Mouse (Mus musculus): ENCODE results near the gene Sec16b. TPM values are rescaled to one million over a fixed set of nuclear protein-coding genes. Genes with fewer than 3 reads are reported as not detected.

Gene Sec16b
- polyA plus RNA-seq, 1 experiment from 2014 or later = 1.2 TPM

GRCm38 (mm10) chr1:157586556-157586955, 80.0 kb downstream of the Sec16b start:
- no peaks in the 10 kb centered on the region for H3K9me3 ChIP-seq
- H3K27ac ChIP-seq = no peak overlapping the region
- 79% methylated on average over 5 of the region's 5 CpGs for WGBS

GRCm38 (mm10) chr1:157592039-157592438, 85.5 kb downstream of the Sec16b start:
- 62% methylated on average over 2 of the region's 2 CpGs for WGBS
- no peak overlapping the region for H3K4me3 ChIP-seq
- H3K36me3 ChIP-seq = no peaks in the 10 kb centered on the region
- H3K4me1 ChIP-seq (replicated peaks) = 0 out of 2 replicates have a peak, but pooled peaks cover 7% of the 10 kb centered on the region
- no peaks in the 10 kb centered on the region for H3K27me3 ChIP-seq (ENCODE audit: insufficient read depth, poor library complexity, severe bottlenecking)
- no peak overlapping the region for H3K27ac ChIP-seq
- no peak for DNase-seq (ENCODE audit: low spot score)
- H3K9me3 ChIP-seq = no peaks in the 10 kb centered on the region

More at GRCm38 (mm10) chr1:157586556-157586955, 80.0 kb downstream of the Sec16b start:
- Histone ChIP-seq H3K4me3 (no peak overlapping the region), H3K36me3 (no peaks in the 10 kb centered on the region), H3K4me1 (replicated peaks) (0 out of 2 replicates have a peak, but pooled peaks cover under 1% of the 10 kb centered on the region), H3K27me3 (ENCODE audit: insufficient read depth, poor library complexity, severe bottlenecking) (no peaks in the 10 kb centered on the region)
- DNase-seq (ENCODE audit: low spot score) = no peak

GRCm38 (mm10) chr1:157594561-157594960, 88.0 kb downstream of the Sec16b start:
- Histone ChIP-seq H3K36me3 (no peaks in the 10 kb centered on the region), H3K9me3 (no peaks in the 10 kb centered on the region), H3K27ac (no peak overlapping the region), H3K4me1 (replicated peaks) (0 out of 2 replicates have a peak, but pooled peaks cover 7% of the 10 kb centered on the region), H3K27me3 (ENCODE audit: insufficient read depth, poor library complexity, severe bottlenecking) (no peaks in the 10 kb centered on the region), H3K4me3 (no peak overlapping the region)
- 88% methylated on average over 5 of the region's 5 CpGs for WGBS
- no peak for DNase-seq (ENCODE audit: low spot score)

GRCm38 (mm10) chr1:157595165-157595564, 88.6 kb downstream of the Sec16b start:
- 83% methylated on average over 9 of the region's 9 CpGs for WGBS
- no peak overlapping the region for H3K27ac ChIP-seq
- H3K9me3 ChIP-seq = no peaks in the 10 kb centered on the region
- H3K4me3 ChIP-seq = no peak overlapping the region
- no peaks in the 10 kb centered on the region for H3K27me3 ChIP-seq (ENCODE audit: insufficient read depth, poor library complexity, severe bottlenecking)
- H3K36me3 ChIP-seq = no peaks in the 10 kb centered on the region
- H3K4me1 ChIP-seq (replicated peaks) = 0 out of 2 replicates have a peak, but pooled peaks cover 7% of the 10 kb centered on the region
- DNase-seq (ENCODE audit: low spot score) = no peak

GRCm38 (mm10) chr1:157604513-157604912, 98.0 kb downstream of the Sec16b start:
- 86% methylated on average over 5 of the region's 5 CpGs for WGBS
- no peak for DNase-seq (ENCODE audit: low spot score)
- Histone ChIP-seq H3K27ac (no peak overlapping the region), H3K4me3 (no peak overlapping the region), H3K9me3 (no peaks in the 10 kb centered on the region), H3K36me3 (no peaks in the 10 kb centered on the region), H3K4me1 (replicated peaks) (no peaks in the 10 kb centered on the region), H3K27me3 (ENCODE audit: insufficient read depth, poor library complexity, severe bottlenecking) (no peaks in the 10 kb centered on the region)

Other genes starting within 250 kb of the Sec16b start
- gene Rasal2, start 94.1 kb upstream of the Sec16b start, polyA plus RNA-seq (2016; fragmentation: Nextera tagmentation; extraction: Ambion mirVana) = 11.2 and 18.5 TPM in 2 replicates
- 7.9 and 8.3 TPM in 2 replicates for gene Cryzl2, start 48.2 kb upstream of the Sec16b start, polyA plus RNA-seq (2016; fragmentation: Nextera tagmentation; extraction: Ambion mirVana)